Mouse (Mus musculus): ENCODE measurements at regions not wholly inside any gene's neighbourhood (a gene's known extent, or its start where the extent isn't known, plus 50 kb on each side); places are given as distances from the start of the nearest gene placed in this dataset.
A peak's percentile ranks its signal among the peaks of the same experiment; 100 is the strongest.
"Not testable (repeated sequence)": the region's sequence is repeated elsewhere in the genome, so short reads cannot be mapped to it uniquely, and the experiment has no call there.

DNA sequence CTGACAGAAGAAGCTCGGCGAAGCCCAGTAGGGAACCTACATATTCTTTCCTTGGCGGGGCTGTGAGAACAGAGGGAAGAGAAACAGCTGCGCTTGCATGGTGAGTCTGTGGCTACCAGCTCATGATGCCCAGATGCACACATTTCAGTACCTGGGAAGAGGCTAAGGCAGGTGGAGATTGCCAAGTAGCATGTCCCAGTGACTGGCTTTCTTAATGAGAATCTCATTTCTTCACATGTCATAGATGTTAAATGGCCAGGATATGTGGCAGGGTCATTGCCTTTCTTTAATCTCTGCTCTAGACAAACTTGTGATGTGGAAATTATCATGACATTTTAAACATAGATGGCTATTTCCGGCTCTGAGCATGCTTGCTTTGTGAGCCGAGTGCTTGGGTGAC is 109.5 kb upstream of the Tns3 start:
- DNase-seq: no peak
- intact Hi-C loops (cut with DNase I): no loop called here

- intact Hi-C loops (cut with DNase I): no loop called here
- no peak for DNase-seq
Measured at GRCm38 (mm10) chr11:8773260-8773659, 108.9 kb upstream of the Tns3 start.

DNA sequence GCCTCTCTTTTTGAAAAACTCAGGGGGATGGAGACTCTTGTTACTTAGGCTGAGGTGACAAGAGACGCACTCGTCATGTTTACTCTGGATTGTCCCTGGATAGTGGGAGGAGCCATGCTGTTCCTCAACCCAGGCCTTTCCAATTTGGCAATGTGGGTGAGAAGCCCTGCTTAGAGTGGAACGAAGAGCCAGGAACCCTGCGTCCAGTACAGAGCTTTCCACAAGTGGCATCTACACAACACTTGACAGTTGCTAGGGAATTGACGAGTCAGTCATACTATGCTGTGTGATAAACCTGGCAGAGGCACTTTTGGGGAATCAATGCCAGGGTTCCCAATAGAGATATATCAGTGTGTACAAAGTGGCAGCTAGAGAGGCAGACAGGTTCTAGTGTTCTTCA is 108.2 kb upstream of the Tns3 start:
- DNase-seq: peak; percentile 15 to 19
- intact Hi-C loops (cut with DNase I): no loop called here

DNA sequence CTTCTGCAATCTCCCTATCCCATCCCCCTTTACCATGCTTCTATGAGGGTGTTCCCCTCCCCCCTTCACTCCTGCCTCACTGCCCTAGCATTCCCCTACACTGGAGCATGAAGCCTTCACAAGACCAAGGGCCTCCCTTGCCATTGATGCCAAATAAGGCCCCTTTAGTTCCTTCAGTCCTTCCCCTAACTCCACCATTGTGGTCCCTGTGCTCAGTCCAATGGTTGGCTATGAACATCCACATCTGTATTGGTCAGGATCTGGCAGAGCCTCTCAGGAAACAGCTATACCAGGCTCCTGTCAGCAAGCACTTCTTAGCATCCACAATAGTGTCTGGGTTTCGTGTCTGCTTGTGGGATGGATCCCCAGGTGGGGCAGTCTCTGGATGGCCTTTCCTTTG is 104.4 kb upstream of the Tns3 start:
- intact Hi-C loops (cut with DNase I); DNase-seq: not testable (repeated sequence)

- DNase-seq: no peak
- intact Hi-C loops (cut with DNase I): no loop called here
Measured at GRCm38 (mm10) chr11:8765541-8765885, 101.2 kb upstream of the Tns3 start.

- intact Hi-C loops (cut with DNase I): no loop called here
- DNase-seq: no peak
Measured at GRCm38 (mm10) chr11:8764861-8765540, 100.7 kb upstream of the Tns3 start.

GRCm38 (mm10) chr11:8763448-8763847 is 99.1 kb upstream of the Tns3 start:
- intact Hi-C loops (cut with DNase I): no loop called here

DNA sequence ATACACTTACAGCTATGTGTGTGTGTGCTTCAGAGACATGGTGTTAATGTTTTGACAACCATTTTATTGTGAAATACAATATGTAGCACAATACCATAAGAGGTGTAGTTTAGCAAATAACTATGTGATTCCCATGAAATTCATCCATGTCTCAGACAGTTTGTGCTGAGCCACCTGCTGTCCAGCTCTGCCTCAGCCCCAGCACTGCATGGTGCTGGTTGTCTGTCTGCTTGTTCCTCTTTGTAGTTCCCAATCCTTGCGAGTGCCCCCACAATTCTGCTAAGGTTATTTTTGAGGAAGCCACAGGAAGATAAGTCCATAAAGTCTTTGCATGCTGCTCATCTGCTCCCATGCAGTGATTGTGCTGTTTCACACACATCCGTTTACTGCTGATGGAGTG is 97.8 kb upstream of the Tns3 start:
- DNase-seq: no peak
- intact Hi-C loops (cut with DNase I): no loop called here

More at GRCm38 (mm10) chr11:8763448-8763847, 99.1 kb upstream of the Tns3 start:
- no peak for DNase-seq

- no peak for DNase-seq
Measured at GRCm38 (mm10) chr11:8761626-8762025, 97.3 kb upstream of the Tns3 start.

GRCm38 (mm10) chr11:8759858-8760257 is 95.5 kb upstream of the Tns3 start:
- intact Hi-C loops (cut with DNase I): no loop called here
- DNase-seq: no peak

More at GRCm38 (mm10) chr11:8761626-8762025, 97.3 kb upstream of the Tns3 start:
- intact Hi-C loops (cut with DNase I): no loop called here

GRCm38 (mm10) chr11:8754508-8754907 is 90.2 kb upstream of the Tns3 start:
- intact Hi-C loops (cut with DNase I); DNase-seq: not testable (repeated sequence)

DNA sequence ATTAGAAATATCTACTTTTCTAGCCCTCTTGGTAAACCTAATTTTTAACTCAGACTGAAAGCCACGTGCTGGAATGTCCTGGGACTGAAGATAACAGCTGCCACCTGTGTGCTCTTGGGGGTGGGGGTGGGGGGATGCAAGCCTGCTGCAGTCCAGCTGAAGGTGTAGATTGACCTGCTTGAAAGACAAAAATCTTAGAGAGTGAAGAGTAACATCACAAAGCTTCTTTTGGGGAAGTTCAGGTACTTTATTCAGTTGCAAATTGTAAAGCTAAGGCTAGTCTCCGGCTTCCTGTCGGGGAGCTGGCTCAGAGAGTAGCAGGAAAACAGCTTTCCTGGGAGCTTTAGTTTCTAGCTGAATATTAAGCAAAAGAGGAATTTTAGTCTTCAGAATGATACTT is 71.4 kb upstream of the Tns3 start:
- intact Hi-C loops (cut with DNase I): not testable (repeated sequence)

DNA sequence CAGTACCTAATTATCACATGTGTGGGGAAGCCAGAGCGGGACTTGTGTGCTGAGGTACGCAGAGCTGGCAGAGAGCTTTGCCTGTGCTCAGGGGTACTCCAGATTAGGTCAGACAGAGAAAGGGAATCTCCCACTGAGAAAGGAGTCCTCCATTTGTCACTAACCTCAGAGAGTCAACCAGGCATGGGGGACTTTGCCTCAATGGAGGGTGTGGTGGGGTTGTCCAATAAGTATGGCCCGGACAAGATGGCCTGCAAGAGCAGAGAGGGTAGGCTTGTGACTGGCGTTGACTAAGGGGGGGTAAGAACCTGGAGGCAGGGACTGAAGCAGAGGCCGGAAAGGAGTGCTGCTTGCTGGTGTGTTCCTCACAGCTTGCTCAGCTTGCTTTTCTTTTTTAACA is 62.7 kb upstream of the Tns3 start:
- intact Hi-C loops (cut with DNase I): no loop called here
- DNase-seq: no peak

More for the DNA sequence above, 71.4 kb upstream of the Tns3 start:
- not testable (repeated sequence) for DNase-seq

GRCm38 (mm10) chr11:8725505-8725904 is 61.2 kb upstream of the Tns3 start:
- DNase-seq: no peak
- intact Hi-C loops (cut with DNase I): no loop called here

GRCm38 (mm10) chr11:8723102-8723640 is 58.8 kb upstream of the Tns3 start:
- no peak for DNase-seq
- intact Hi-C loops (cut with DNase I): no loop called here

GRCm38 (mm10) chr11:8719211-8719966 is 55.1 kb upstream of the Tns3 start:
- no peak for DNase-seq
- intact Hi-C loops (cut with DNase I): no loop called here

DNA sequence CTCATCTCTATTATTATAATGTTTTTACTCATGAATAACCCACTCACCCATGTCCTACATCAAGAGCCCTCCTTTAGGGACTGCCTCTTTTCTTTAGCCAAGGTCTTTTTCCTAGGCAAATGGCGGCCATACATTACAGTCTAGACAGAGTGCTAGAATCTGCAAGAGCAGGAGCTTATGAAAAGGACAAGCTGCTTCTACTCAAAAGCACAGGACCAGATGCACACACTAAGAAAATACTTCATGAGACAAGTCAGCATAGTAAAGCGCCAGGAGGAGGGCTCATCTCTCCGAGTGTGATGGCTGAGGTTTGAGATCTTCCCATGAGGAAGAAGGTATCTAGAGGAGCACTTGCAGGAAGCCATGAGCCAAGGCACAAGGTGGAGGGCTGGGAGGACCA is 53.4 kb upstream of the Tns3 start:
- no peak for DNase-seq
- intact Hi-C loops (cut with DNase I): no loop called here

- intact Hi-C loops (cut with DNase I): no loop called here
- no peak for DNase-seq
Measured at GRCm38 (mm10) chr11:8716858-8717257, 52.5 kb upstream of the Tns3 start.

GRCm38 (mm10) chr11:8715775-8716174 is 51.4 kb upstream of the Tns3 start:
- intact Hi-C loops (cut with DNase I): no loop called here
- DNase-seq: no peak
